Mouse (Mus musculus): ENCODE results near the gene Med13l.

- no peak for TF ChIP-seq POLR2A (IDR thresholded peaks at IDR 0.05; ENCODE audit: control insufficient read depth, extremely low read depth, insufficient read depth, low read length, poor library complexity)
- no peak for TF ChIP-seq CTCF (IDR thresholded peaks at IDR 0.05; ENCODE audit: borderline replicate concordance, control insufficient read depth, extremely low read depth, insufficient read depth, low read length, poor library complexity)
Observed at GRCm38 (mm10) chr5:118627630-118628029, 67.2 kb downstream of the Med13l start.
